In the genomic region with DNA sequence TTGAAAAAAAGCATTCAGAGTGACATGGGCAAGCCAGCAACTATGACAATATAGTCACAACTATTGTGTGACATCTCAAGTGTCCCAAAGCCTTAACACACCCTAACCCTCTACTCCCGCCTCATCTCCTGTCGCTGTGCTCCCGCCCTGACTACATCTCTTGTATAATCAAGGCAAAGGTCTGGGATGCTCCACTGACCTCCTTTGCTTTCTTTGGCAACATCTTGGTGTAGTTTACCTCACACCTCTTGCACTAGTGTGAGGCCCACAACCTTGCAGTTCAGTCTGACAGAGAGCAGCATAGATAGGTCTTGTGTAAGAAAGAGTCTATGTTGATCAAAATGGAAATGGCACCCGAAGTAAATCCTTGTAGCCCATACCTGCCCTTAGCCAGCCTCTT, we compare ENCODE assay signal across 17 mouse cellular contexts. TPM values are rescaled to one million over a fixed set of nuclear protein-coding genes. Genes with fewer than 3 reads are reported as not detected.
"Had no signal": no experiment of that assay in that cellular context is flagged by ENCODE, and none has a peak within 500 bp of the region (broad histone marks: within the 10 kb centered on the region; RNA-seq: fewer than 3 reads in every experiment).

No protein-coding gene starts in this region.

- H3K9me3 ChIP-seq: lung, embryonic 15.5 days; midbrain, embryonic 10.5 days; midbrain, embryonic 12.5 days; neural tube, embryonic 13.5 days; neural tube, embryonic 15.5 days had no signal

- H3K9ac ChIP-seq: lung, embryonic 15.5 days; midbrain, embryonic 12.5 days; neural tube, embryonic 13.5 days; neural tube, embryonic 15.5 days had no signal

- H3K4me3 ChIP-seq: lung, embryonic 15.5 days; midbrain, embryonic 10.5 days; midbrain, embryonic 12.5 days; myocyte; neural tube, embryonic 13.5 days; neural tube, embryonic 15.5 days had no signal

- H3K27ac ChIP-seq: lung, embryonic 15.5 days; midbrain, embryonic 10.5 days; midbrain, embryonic 12.5 days; neural tube, embryonic 13.5 days; neural tube, embryonic 15.5 days had no signal

- H3K4me2 ChIP-seq: lung, embryonic 15.5 days; midbrain, embryonic 12.5 days; neural tube, embryonic 13.5 days; neural tube, embryonic 15.5 days had no signal

- H3K27me3 ChIP-seq: lung, embryonic 15.5 days; neural tube, embryonic 13.5 days; neural tube, embryonic 15.5 days had no signal

- ATAC-seq: midbrain, embryonic 16.5 days had no signal

- H3K4me1 ChIP-seq: lung, embryonic 15.5 days; midbrain, embryonic 12.5 days; neural tube, embryonic 13.5 days; neural tube, embryonic 15.5 days had no signal

- DNase-seq: lung, adult 2 months; right cerebral cortex, adult 18-20 months; right cerebral cortex, postnatal 25 days; spleen, adult 18-20 months; thymus, adult 18-20 months had no signal

- H3K36me3 ChIP-seq: lung, embryonic 15.5 days; midbrain, embryonic 10.5 days; midbrain, embryonic 12.5 days; neural tube, embryonic 13.5 days; neural tube, embryonic 15.5 days had no signal

RNA-seq across cellular contexts. Expression of a gene that starts 47.3 kb away (rescaled TPM):
- polyA plus RNA-seq: midbrain, embryonic 10.5 days; midbrain, embryonic 12.5 days; myocyte; thymus, postnatal 0 days had no signal

RNA-seq across cellular contexts. Expression of a gene that starts 55.8 kb away (rescaled TPM):
- polyA plus RNA-seq: midbrain, embryonic 10.5 days; midbrain, embryonic 12.5 days; midbrain, embryonic 14.5 days; midbrain, embryonic 16.5 days; myocyte; neural tube, embryonic 11.5 days; neural tube, embryonic 13.5 days; small intestine, adult 2 months; stomach, embryonic 14.5 days had no signal
